Mouse (Mus musculus): Measurements from ENCODE around the gene Rab6b. TPM values are rescaled to one million over a fixed set of nuclear protein-coding genes. Genes with fewer than 3 reads are reported as not detected.
A peak's percentile ranks its signal among the peaks of the same experiment; 100 is the strongest.

The Rab6b gene
- polyA plus RNA-seq, 1 experiment from 2014 or later: 137 TPM

GRCm38 (mm10) chr9:103121546-103121945 lies 10.0 kb downstream of the Rab6b start:
- Histone ChIP-seq H3K9me3 (ENCODE audit: control insufficient read depth, low read length) (no peaks in the 10 kb centered on the region), H3K36me3 (ENCODE audit: control insufficient read depth, insufficient read depth, low read length) (0 out of 2 replicates have a peak, but pooled peaks cover 3% of the 10 kb centered on the region), H3K4me2 (ENCODE audit: low read length) (no peak overlapping the region), H3K4me3 (ENCODE audit: low read length) (no peak overlapping the region), H3K27ac (ENCODE audit: low read depth, low read length) (no peak overlapping the region), H3K9ac (ENCODE audit: low read depth, low read length) (no peak overlapping the region), H3K4me1 (ENCODE audit: control insufficient read depth, insufficient read depth, low read depth, low read length) (peaks cover 29% of the 10 kb centered on the region), H3K27me3 (replicated peaks; ENCODE audit: control insufficient read depth, insufficient read depth, low read length) (no peaks in the 10 kb centered on the region)
- 83% methylated on average over 7 of the region's 7 CpGs for WGBS
- ATAC-seq: no peak

DNA sequence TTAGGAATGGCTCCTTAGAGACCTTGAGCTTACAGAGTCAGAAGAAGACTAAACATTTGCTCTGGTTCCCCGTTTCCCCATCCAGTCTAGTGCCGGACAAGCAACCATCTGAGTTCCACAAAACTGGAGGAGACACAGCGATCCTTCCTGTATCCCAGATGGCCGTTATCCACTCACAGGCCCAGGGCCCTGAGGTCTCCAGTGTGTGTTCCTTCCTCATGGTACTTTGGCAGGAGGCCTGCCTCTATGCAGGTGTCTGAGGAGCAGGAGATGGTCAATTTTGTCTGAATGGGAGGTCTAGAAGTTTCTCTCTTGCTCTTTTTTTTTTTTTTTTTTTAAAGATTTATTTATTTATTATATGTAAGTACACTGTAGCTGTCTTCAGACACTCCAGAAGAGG lies 13.2 kb downstream of the Rab6b start:
- no peak overlapping the region for H3K27ac ChIP-seq (ENCODE audit: low read depth, low read length)
- no peak for ATAC-seq
- H3K4me1 ChIP-seq (ENCODE audit: control insufficient read depth, insufficient read depth, low read depth, low read length): peaks cover 6% of the 10 kb centered on the region; the same call in 1 of the 2 replicates
- WGBS: 93% methylated on average over 4 of the region's 4 CpGs
- 0 out of 2 replicates have a peak, but pooled peaks cover 3% of the 10 kb centered on the region for H3K36me3 ChIP-seq (ENCODE audit: control insufficient read depth, insufficient read depth, low read length)
- no peaks in the 10 kb centered on the region for H3K27me3 ChIP-seq (replicated peaks; ENCODE audit: control insufficient read depth, insufficient read depth, low read length)
- H3K9me3 ChIP-seq (ENCODE audit: control insufficient read depth, low read length): no peaks in the 10 kb centered on the region
- H3K4me3 ChIP-seq (ENCODE audit: low read length): no peak overlapping the region
- H3K4me2 ChIP-seq (ENCODE audit: low read length): no peak overlapping the region
- H3K9ac ChIP-seq (ENCODE audit: low read depth, low read length): no peak overlapping the region

GRCm38 (mm10) chr9:103133493-103134124 lies 22.0 kb downstream of the Rab6b start:
- no peaks in the 10 kb centered on the region for H3K36me3 ChIP-seq (ENCODE audit: control insufficient read depth, insufficient read depth, low read length)
- no peaks in the 10 kb centered on the region for H3K27me3 ChIP-seq (replicated peaks; ENCODE audit: control insufficient read depth, insufficient read depth, low read length)
- no peaks in the 10 kb centered on the region for H3K9me3 ChIP-seq (ENCODE audit: control insufficient read depth, low read length)
- no peak overlapping the region for H3K4me3 ChIP-seq (ENCODE audit: low read length)
- WGBS: 21% methylated on average over 6 of the region's 6 CpGs
- H3K9ac ChIP-seq (ENCODE audit: low read depth, low read length): peak overlapping the region; percentile 33
- peaks cover 19% of the 10 kb centered on the region for H3K4me1 ChIP-seq (ENCODE audit: control insufficient read depth, insufficient read depth, low read depth, low read length)
- 0 out of 2 replicates have a peak, but pooled peaks have one; percentile 15 for ATAC-seq
- no peak overlapping the region for H3K4me2 ChIP-seq (ENCODE audit: low read length)
- peak overlapping the region; percentile 64 for H3K27ac ChIP-seq (ENCODE audit: low read depth, low read length)

GRCm38 (mm10) chr9:103134450-103135030 lies 23.0 kb downstream of the Rab6b start:
- H3K27me3 ChIP-seq (replicated peaks; ENCODE audit: control insufficient read depth, insufficient read depth, low read length): no peaks in the 10 kb centered on the region
- no peak overlapping the region for H3K4me2 ChIP-seq (ENCODE audit: low read length)
- no peaks in the 10 kb centered on the region for H3K36me3 ChIP-seq (ENCODE audit: control insufficient read depth, insufficient read depth, low read length)
- peak overlapping the region; percentile 64 for H3K27ac ChIP-seq (ENCODE audit: low read depth, low read length)
- 52% methylated on average over 9 of the region's 9 CpGs for WGBS
- ATAC-seq: peak; percentile 19
- peak overlapping the region; percentile 33 for H3K9ac ChIP-seq (ENCODE audit: low read depth, low read length)
- no peak overlapping the region for H3K4me3 ChIP-seq (ENCODE audit: low read length)
- no peaks in the 10 kb centered on the region for H3K9me3 ChIP-seq (ENCODE audit: control insufficient read depth, low read length)
- peaks cover 25% of the 10 kb centered on the region for H3K4me1 ChIP-seq (ENCODE audit: control insufficient read depth, insufficient read depth, low read depth, low read length)

- ATAC-seq: no peak
- 63% methylated on average over 6 of the region's 6 CpGs for WGBS
- no peak overlapping the region for H3K9ac ChIP-seq (ENCODE audit: low read depth, low read length)
- H3K4me3 ChIP-seq (ENCODE audit: low read length): no peak overlapping the region
- no peaks in the 10 kb centered on the region for H3K9me3 ChIP-seq (ENCODE audit: control insufficient read depth, low read length)
- H3K27me3 ChIP-seq (replicated peaks; ENCODE audit: control insufficient read depth, insufficient read depth, low read length): no peaks in the 10 kb centered on the region
- H3K4me2 ChIP-seq (ENCODE audit: low read length): no peak overlapping the region
- peaks cover 13% of the 10 kb centered on the region for H3K4me1 ChIP-seq (ENCODE audit: control insufficient read depth, insufficient read depth, low read depth, low read length)
- no peak overlapping the region for H3K27ac ChIP-seq (ENCODE audit: low read depth, low read length)
- peaks cover 11% of the 10 kb centered on the region; the same call in 1 of the 2 replicates for H3K36me3 ChIP-seq (ENCODE audit: control insufficient read depth, insufficient read depth, low read length)
Observed at GRCm38 (mm10) chr9:103139481-103139880, 27.9 kb downstream of the Rab6b start.

GRCm38 (mm10) chr9:103140384-103140783 lies 28.8 kb downstream of the Rab6b start:
- no peaks in the 10 kb centered on the region for H3K9me3 ChIP-seq (ENCODE audit: control insufficient read depth, low read length)
- no peak overlapping the region for H3K9ac ChIP-seq (ENCODE audit: low read depth, low read length)
- WGBS: 88% methylated on average over 6 of the region's 6 CpGs
- H3K4me2 ChIP-seq (ENCODE audit: low read length): no peak overlapping the region
- peaks cover 11% of the 10 kb centered on the region; the same call in 1 of the 2 replicates for H3K36me3 ChIP-seq (ENCODE audit: control insufficient read depth, insufficient read depth, low read length)
- no peak overlapping the region for H3K4me3 ChIP-seq (ENCODE audit: low read length)
- peaks cover 17% of the 10 kb centered on the region for H3K4me1 ChIP-seq (ENCODE audit: control insufficient read depth, insufficient read depth, low read depth, low read length)
- no peak for ATAC-seq
- H3K27ac ChIP-seq (ENCODE audit: low read depth, low read length): no peak overlapping the region
- H3K27me3 ChIP-seq (replicated peaks; ENCODE audit: control insufficient read depth, insufficient read depth, low read length): no peaks in the 10 kb centered on the region

- no peak for ATAC-seq
- no peak overlapping the region for H3K4me3 ChIP-seq (ENCODE audit: low read length)
- H3K4me1 ChIP-seq (ENCODE audit: control insufficient read depth, insufficient read depth, low read depth, low read length): peaks cover 26% of the 10 kb centered on the region
- H3K27me3 ChIP-seq (replicated peaks; ENCODE audit: control insufficient read depth, insufficient read depth, low read length): no peaks in the 10 kb centered on the region
- peaks cover 11% of the 10 kb centered on the region; the same call in 1 of the 2 replicates for H3K36me3 ChIP-seq (ENCODE audit: control insufficient read depth, insufficient read depth, low read length)
- no peaks in the 10 kb centered on the region for H3K9me3 ChIP-seq (ENCODE audit: control insufficient read depth, low read length)
- no peak overlapping the region for H3K9ac ChIP-seq (ENCODE audit: low read depth, low read length)
- 87% methylated on average over 7 of the region's 7 CpGs for WGBS
- H3K4me2 ChIP-seq (ENCODE audit: low read length): no peak overlapping the region
- no peak overlapping the region for H3K27ac ChIP-seq (ENCODE audit: low read depth, low read length)
Observed at GRCm38 (mm10) chr9:103141266-103141665, 29.7 kb downstream of the Rab6b start.

DNA sequence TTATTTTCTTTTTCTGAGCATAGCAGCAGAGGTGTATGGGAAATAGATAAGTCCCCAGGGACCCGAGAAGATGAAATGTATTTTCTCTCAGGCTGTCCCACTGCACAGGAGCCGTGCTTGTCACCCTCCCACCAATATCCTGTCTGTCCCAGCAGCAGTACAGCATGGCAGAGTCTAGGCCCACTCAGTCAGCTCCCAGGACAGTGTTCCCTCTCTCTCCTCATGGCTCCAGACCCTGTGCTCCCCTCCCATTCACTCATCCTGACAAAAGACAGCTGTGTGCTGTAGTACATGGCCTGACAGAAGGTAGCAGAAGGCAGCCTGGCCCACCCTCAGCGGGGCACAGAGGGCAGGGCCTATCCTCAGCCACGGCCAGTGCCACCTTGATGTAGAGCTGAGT lies 32.3 kb downstream of the Rab6b start:
- Histone ChIP-seq H3K4me1 (ENCODE audit: control insufficient read depth, insufficient read depth, low read depth, low read length) (peaks cover 47% of the 10 kb centered on the region), H3K4me3 (ENCODE audit: low read length) (no peak overlapping the region), H3K4me2 (ENCODE audit: low read length) (no peak overlapping the region), H3K9me3 (ENCODE audit: control insufficient read depth, low read length) (no peaks in the 10 kb centered on the region), H3K9ac (ENCODE audit: low read depth, low read length) (no peak overlapping the region), H3K27me3 (replicated peaks; ENCODE audit: control insufficient read depth, insufficient read depth, low read length) (no peaks in the 10 kb centered on the region), H3K27ac (ENCODE audit: low read depth, low read length) (peak overlapping the region; percentile 36), H3K36me3 (ENCODE audit: control insufficient read depth, insufficient read depth, low read length) (peaks cover 11% of the 10 kb centered on the region; the same call in 1 of the 2 replicates)
- WGBS: 47% methylated on average over 4 of the region's 4 CpGs
- ATAC-seq: no peak

DNA sequence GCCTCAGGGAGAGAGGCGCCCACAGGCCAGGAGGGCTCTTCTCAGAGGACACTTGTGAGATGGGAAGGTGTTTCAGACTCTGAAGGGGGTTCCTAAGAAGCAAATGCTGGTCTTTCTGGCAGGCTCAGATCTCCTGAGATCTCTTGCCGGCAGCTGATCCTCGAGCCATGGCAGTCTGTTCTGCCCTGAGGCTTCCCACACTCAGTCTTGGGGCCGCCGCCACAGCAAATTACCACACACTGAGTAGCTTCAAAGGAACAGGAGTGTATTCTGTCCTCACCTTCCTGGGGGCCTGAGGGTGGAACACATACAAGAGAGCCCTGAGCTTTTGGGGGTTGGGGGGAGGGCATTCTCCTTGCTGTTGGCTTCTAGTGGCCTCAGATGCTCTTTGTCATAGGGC lies 33.8 kb downstream of the Rab6b start:
- peak overlapping the region; percentile 36; the same call in 1 of the 2 replicates for H3K27ac ChIP-seq (ENCODE audit: low read depth, low read length)
- H3K4me3 ChIP-seq (ENCODE audit: low read length): no peak overlapping the region
- peaks cover 42% of the 10 kb centered on the region for H3K4me1 ChIP-seq (ENCODE audit: control insufficient read depth, insufficient read depth, low read depth, low read length)
- peaks cover 11% of the 10 kb centered on the region; the same call in 1 of the 2 replicates for H3K36me3 ChIP-seq (ENCODE audit: control insufficient read depth, insufficient read depth, low read length)
- 0 out of 2 replicates have a peak overlapping the region, but pooled peaks have one; percentile 25 for H3K9ac ChIP-seq (ENCODE audit: low read depth, low read length)
- H3K4me2 ChIP-seq (ENCODE audit: low read length): no peak overlapping the region
- H3K9me3 ChIP-seq (ENCODE audit: control insufficient read depth, low read length): no peaks in the 10 kb centered on the region
- no peak for ATAC-seq
- H3K27me3 ChIP-seq (replicated peaks; ENCODE audit: control insufficient read depth, insufficient read depth, low read length): no peaks in the 10 kb centered on the region
- 27% methylated on average over 5 of the region's 5 CpGs for WGBS
